Mouse (Mus musculus) erythroblast, embryonic 14.5 days (primary cell): Measurements from ENCODE around the gene Frs2.

Source experiments
- GATA1 ChIP-seq: IDR thresholded peaks from 2 replicates; pipeline ENCODE4 v1.6.1; 2012; ENCODE audit warnings: low read length, inconsistent platforms, mixed read lengths
- TAL1 ChIP-seq: IDR thresholded peaks from 3 replicates; pipeline ENCODE4 v1.6.1; 2012; ENCODE audit warnings: low read length, inconsistent platforms, mixed read lengths

- TF ChIP-seq GATA1: no peak
- TF ChIP-seq TAL1: no peak
These were observed 36.9 kb downstream of the Frs2 start for GRCm38 (mm10) chr10:117111455-117111854.
